Mouse (Mus musculus): ENCODE results near the gene Rbm34. TPM values are rescaled to one million over a fixed set of nuclear protein-coding genes. Genes with fewer than 3 reads are reported as not detected.
"Not testable (repeated sequence)": the region's sequence is repeated elsewhere in the genome, so short reads cannot be mapped to it uniquely, and the experiment has no call there.

Rbm34 gene
- polyA plus RNA-seq, 1 experiment from 2014 or later: 11.7 TPM

- WGBS: 90% methylated on average over 1 of the region's 1 CpGs
- ATAC-seq (ENCODE audit: insufficient number of reproducible peaks, insufficient read depth, low FRiP score, low read depth): no peak
- H3K27ac ChIP-seq (replicated peaks in 1 of 2; ENCODE audit: control insufficient read depth in 1 of 2, insufficient read depth in 1 of 2, low read depth in 2 of 2, low read length in 2 of 2): no peak overlapping the region
These were observed 52.5 kb downstream of the Rbm34 start for GRCm38 (mm10) chr8:126918356-126918755.

DNA sequence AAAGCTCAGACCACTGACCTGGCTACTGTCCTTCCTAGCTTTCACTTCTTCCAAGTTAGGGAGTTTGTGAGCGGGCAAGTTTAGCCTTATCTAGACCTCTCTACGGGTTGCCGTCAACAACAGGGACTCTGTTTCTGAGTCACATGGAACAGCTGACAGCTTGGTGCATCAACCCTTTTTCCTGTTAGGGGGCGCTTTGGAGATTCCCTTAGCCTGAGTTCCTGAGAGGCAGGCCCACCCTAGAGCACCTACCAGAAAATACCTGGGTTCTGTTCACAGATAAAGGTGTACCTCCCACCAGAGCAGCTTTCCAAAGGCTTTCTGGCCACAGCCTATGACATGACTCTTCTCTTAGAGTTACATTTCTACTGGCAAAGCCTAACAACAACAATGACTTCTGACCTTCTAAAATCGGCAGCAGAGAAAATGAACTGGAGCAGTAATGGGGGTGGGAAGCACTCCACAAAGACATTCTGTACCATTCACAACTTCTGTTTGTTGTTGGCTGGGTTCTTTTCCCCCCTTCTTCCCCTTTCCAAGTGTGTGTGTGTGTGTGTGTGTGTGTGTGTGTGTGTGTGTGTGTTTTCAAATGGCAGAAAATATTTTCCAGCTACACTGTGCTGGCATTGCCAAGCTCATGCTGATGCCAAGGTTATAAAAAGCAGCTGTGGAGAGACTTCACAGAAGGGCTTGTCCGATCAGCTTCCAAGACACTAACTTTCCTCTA lies 53.5 kb downstream of the Rbm34 start:
- no peak overlapping the region for H3K4me3 ChIP-seq (ENCODE audit: control insufficient read depth in 1 of 2, insufficient read depth in 1 of 2, low read depth in 1 of 2, low read length in 2 of 2)
- H3K27me3 ChIP-seq (ENCODE audit: control insufficient read depth, insufficient read depth, low read length): no peaks in the 10 kb centered on the region
- H3K4me1 ChIP-seq (ENCODE audit: control insufficient read depth in 2 of 2, insufficient read depth in 2 of 2, low read length in 2 of 2): peaks cover 33 to 42% of the 10 kb centered on the region in 2 experiments
- no peaks in the 10 kb centered on the region for H3K9me3 ChIP-seq (ENCODE audit: control insufficient read depth, low read length)
- no peak for ATAC-seq (ENCODE audit: insufficient number of reproducible peaks, insufficient read depth, low FRiP score, low read depth)
- H3K9ac ChIP-seq (ENCODE audit: low read length): no peak overlapping the region; the same call in 1 of the 2 replicates
- WGBS: 25% methylated on average over 6 of the region's 6 CpGs
- peak overlapping the region in 1 of 2 experiments; percentile 45; a peak in 1 of 4 replicates for H3K27ac ChIP-seq (replicated peaks in 1 of 2; ENCODE audit: control insufficient read depth in 1 of 2, insufficient read depth in 1 of 2, low read depth in 2 of 2, low read length in 2 of 2)
- no peak overlapping the region for H3K4me2 ChIP-seq (ENCODE audit: low read length)
- H3K36me3 ChIP-seq (ENCODE audit: control insufficient read depth, insufficient read depth, low read length): no peaks in the 10 kb centered on the region

More at GRCm38 (mm10) chr8:126918356-126918755, 52.5 kb downstream of the Rbm34 start:
- H3K27me3 ChIP-seq (ENCODE audit: control insufficient read depth, insufficient read depth, low read length): no peaks in the 10 kb centered on the region
- no peak overlapping the region for H3K4me3 ChIP-seq (ENCODE audit: control insufficient read depth in 1 of 2, insufficient read depth in 1 of 2, low read depth in 1 of 2, low read length in 2 of 2)
- H3K4me2 ChIP-seq (ENCODE audit: low read length): no peak overlapping the region
- H3K9me3 ChIP-seq (ENCODE audit: control insufficient read depth, low read length): no peaks in the 10 kb centered on the region
- peaks cover 29 to 38% of the 10 kb centered on the region in 2 experiments for H3K4me1 ChIP-seq (ENCODE audit: control insufficient read depth in 2 of 2, insufficient read depth in 2 of 2, low read length in 2 of 2)
- H3K9ac ChIP-seq (ENCODE audit: low read length): no peak overlapping the region
- no peaks in the 10 kb centered on the region for H3K36me3 ChIP-seq (ENCODE audit: control insufficient read depth, insufficient read depth, low read length)

GRCm38 (mm10) chr8:126916611-126917010 lies 54.3 kb downstream of the Rbm34 start:
- Histone ChIP-seq H3K27me3 (ENCODE audit: control insufficient read depth, insufficient read depth, low read length) (no peaks in the 10 kb centered on the region), H3K9ac (ENCODE audit: low read length) (no peak overlapping the region), H3K4me2 (ENCODE audit: low read length) (no peak overlapping the region), H3K9me3 (ENCODE audit: control insufficient read depth, low read length) (no peaks in the 10 kb centered on the region), H3K4me3 (ENCODE audit: control insufficient read depth in 1 of 2, insufficient read depth in 1 of 2, low read depth in 1 of 2, low read length in 2 of 2) (no peak overlapping the region), H3K36me3 (ENCODE audit: control insufficient read depth, insufficient read depth, low read length) (no peaks in the 10 kb centered on the region), H3K27ac (replicated peaks in 1 of 2; ENCODE audit: control insufficient read depth in 1 of 2, insufficient read depth in 1 of 2, low read depth in 2 of 2, low read length in 2 of 2) (no peak overlapping the region), H3K4me1 (ENCODE audit: control insufficient read depth in 2 of 2, insufficient read depth in 2 of 2, low read length in 2 of 2) (peaks cover 33 to 42% of the 10 kb centered on the region in 2 experiments)
- no peak for ATAC-seq (ENCODE audit: insufficient number of reproducible peaks, insufficient read depth, low FRiP score, low read depth)
- WGBS: 82% methylated on average over 4 of the region's 4 CpGs

DNA sequence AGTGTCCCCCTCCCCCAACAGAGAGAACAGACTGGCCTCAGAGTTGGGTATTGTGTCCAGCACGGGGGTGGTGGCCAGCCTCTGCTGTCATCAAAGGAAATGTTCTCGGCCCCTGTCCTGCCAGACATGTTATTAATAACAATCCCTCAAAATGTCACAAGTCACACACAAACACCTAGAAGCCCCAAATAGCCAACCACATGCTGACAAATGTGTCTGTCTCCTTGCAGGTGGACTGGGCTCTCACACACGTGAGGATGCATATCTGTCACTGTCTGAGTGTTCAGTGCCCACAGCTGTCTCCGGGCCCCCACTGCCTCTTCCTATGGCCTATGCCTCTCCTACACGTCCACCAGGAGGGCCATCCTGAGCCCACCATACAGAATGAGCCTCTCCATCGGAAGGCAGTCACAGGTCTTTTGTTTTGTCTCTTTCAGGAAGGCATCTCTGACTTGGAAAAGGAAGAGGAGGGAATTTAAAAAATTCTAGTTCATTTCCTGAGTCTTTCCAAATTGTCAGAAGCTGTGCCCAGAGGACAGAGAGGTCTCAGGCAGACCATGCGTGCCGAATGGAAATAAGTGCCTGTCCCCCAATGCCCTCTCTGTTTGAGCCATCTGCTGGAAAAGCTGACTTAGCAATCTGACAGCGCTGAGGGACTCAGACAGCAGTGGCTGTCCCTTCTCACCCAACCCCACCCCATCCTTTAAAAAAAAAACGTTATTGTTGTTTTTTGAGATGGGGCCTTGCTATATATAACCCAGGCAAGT lies 56.1 kb downstream of the Rbm34 start:
- Histone ChIP-seq H3K9me3 (ENCODE audit: control insufficient read depth, low read length) (no peaks in the 10 kb centered on the region), H3K27ac (replicated peaks in 1 of 2; ENCODE audit: control insufficient read depth in 1 of 2, insufficient read depth in 1 of 2, low read depth in 2 of 2, low read length in 2 of 2) (no peak overlapping the region), H3K27me3 (ENCODE audit: control insufficient read depth, insufficient read depth, low read length) (no peaks in the 10 kb centered on the region), H3K4me3 (ENCODE audit: control insufficient read depth in 1 of 2, insufficient read depth in 1 of 2, low read depth in 1 of 2, low read length in 2 of 2) (no peak overlapping the region), H3K4me1 (ENCODE audit: control insufficient read depth in 2 of 2, insufficient read depth in 2 of 2, low read length in 2 of 2) (peaks cover 31 to 43% of the 10 kb centered on the region in 2 experiments), H3K4me2 (ENCODE audit: low read length) (no peak overlapping the region), H3K9ac (ENCODE audit: low read length) (no peak overlapping the region), H3K36me3 (ENCODE audit: control insufficient read depth, insufficient read depth, low read length) (no peaks in the 10 kb centered on the region)
- WGBS: 29% methylated on average over 10 of the region's 10 CpGs
- ATAC-seq (ENCODE audit: insufficient number of reproducible peaks, insufficient read depth, low FRiP score, low read depth): no peak

GRCm38 (mm10) chr8:126914107-126914490 lies 56.8 kb downstream of the Rbm34 start:
- 63% methylated on average over 9 of the region's 10 CpGs for WGBS
- not testable (repeated sequence) for H3K4me2 ChIP-seq (ENCODE audit: low read length); H3K9me3 ChIP-seq (ENCODE audit: control insufficient read depth, low read length); H3K9ac ChIP-seq (ENCODE audit: low read length); ATAC-seq (ENCODE audit: insufficient number of reproducible peaks, insufficient read depth, low FRiP score, low read depth); H3K4me3 ChIP-seq (ENCODE audit: control insufficient read depth in 1 of 2, insufficient read depth in 1 of 2, low read depth in 1 of 2, low read length in 2 of 2); H3K27me3 ChIP-seq (ENCODE audit: control insufficient read depth, insufficient read depth, low read length); H3K36me3 ChIP-seq (ENCODE audit: control insufficient read depth, insufficient read depth, low read length); H3K27ac ChIP-seq (replicated peaks in 1 of 2; ENCODE audit: control insufficient read depth in 1 of 2, insufficient read depth in 1 of 2, low read depth in 2 of 2, low read length in 2 of 2)
- H3K4me1 ChIP-seq (ENCODE audit: control insufficient read depth in 2 of 2, insufficient read depth in 2 of 2, low read length in 2 of 2): peaks cover 31 to 45% of the 10 kb centered on the region in 2 experiments

DNA sequence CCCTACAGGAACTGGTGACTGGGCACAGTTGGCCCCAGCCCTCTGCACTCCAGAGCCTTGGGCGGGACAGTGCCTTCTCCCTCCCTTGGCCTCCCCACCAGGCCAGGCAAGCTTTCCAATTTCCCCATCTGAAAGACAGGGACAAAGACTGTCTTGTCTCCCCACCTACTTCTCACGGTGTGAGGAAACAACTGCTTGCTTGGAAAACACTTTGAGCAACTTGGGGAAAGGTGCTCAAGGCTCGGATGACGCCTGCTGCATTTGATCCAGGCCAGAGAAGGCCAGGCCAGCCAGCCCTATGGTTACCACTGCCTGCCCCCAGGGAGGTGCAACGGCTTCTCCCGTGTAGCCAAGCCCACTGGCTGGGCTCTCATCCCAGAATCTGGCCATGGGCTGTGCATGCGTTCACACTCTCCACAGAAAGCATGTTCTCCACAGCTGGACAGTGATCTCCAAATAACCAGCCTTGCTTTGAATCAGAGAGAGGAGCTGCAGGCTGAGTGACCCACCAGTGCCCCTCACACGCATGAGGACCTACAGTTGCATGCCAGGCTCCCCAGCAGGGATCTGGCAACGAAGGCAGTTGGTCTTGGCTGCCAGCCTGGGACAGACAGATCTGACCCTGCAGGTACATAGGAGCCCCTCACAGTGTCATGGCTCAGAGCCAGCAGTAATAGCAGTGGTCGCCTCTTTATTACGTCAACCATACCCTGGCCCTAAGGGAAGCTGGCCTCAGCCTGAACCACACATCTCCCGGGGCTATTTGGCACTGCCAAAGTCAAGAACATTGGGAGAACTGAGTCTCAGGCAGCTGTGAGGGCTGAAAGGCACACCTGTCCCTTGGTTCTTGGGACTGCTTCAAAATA lies 57.4 kb downstream of the Rbm34 start:
- Histone ChIP-seq H3K9ac (ENCODE audit: low read length) (no peak overlapping the region), H3K36me3 (ENCODE audit: control insufficient read depth, insufficient read depth, low read length) (no peaks in the 10 kb centered on the region), H3K4me1 (ENCODE audit: control insufficient read depth in 2 of 2, insufficient read depth in 2 of 2, low read length in 2 of 2) (peaks cover 30 to 43% of the 10 kb centered on the region in 2 experiments), H3K27me3 (ENCODE audit: control insufficient read depth, insufficient read depth, low read length) (no peaks in the 10 kb centered on the region), H3K4me2 (ENCODE audit: low read length) (no peak overlapping the region), H3K27ac (replicated peaks in 1 of 2; ENCODE audit: control insufficient read depth in 1 of 2, insufficient read depth in 1 of 2, low read depth in 2 of 2, low read length in 2 of 2) (peak overlapping the region in 1 of 2 experiments; percentile 7; a peak in 3 of 4 replicates), H3K4me3 (ENCODE audit: control insufficient read depth in 1 of 2, insufficient read depth in 1 of 2, low read depth in 1 of 2, low read length in 2 of 2) (no peak overlapping the region), H3K9me3 (ENCODE audit: control insufficient read depth, low read length) (no peaks in the 10 kb centered on the region)
- 43% methylated on average over 12 of the region's 12 CpGs for WGBS
- no peak for ATAC-seq (ENCODE audit: insufficient number of reproducible peaks, insufficient read depth, low FRiP score, low read depth)

DNA sequence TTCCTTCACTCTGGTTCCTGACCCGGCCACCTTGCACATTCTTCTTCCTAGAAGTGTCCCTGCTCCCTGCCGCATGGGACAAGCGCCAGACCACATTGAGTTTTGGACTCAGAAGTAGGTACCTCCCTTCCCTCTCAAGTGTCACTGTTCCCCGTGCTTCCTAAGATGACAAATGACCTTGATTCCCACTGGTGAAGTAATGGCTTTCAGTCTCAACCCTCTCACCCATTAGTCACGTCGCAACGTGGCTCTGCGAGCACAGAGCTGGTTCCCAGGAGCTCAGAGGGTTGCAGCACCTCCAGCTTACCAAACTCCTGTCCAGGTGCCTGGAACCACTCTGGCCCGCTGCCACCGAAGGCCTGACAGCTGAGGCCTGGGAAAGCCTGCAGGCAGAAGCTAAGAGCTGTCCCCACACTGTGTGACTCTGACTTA lies 61.5 kb downstream of the Rbm34 start:
- Histone ChIP-seq H3K27ac (replicated peaks in 1 of 2; ENCODE audit: control insufficient read depth in 1 of 2, insufficient read depth in 1 of 2, low read depth in 2 of 2, low read length in 2 of 2) (0 out of 4 replicates have a peak overlapping the region, but pooled peaks of 1 of the 2 experiments have one; percentile 7), H3K9ac (ENCODE audit: low read length) (no peak overlapping the region), H3K9me3 (ENCODE audit: control insufficient read depth, low read length) (peaks cover 4% of the 10 kb centered on the region; the same call in 1 of the 2 replicates), H3K4me1 (ENCODE audit: control insufficient read depth in 2 of 2, insufficient read depth in 2 of 2, low read length in 2 of 2) (peaks cover 18 to 23% of the 10 kb centered on the region in 2 experiments), H3K36me3 (ENCODE audit: control insufficient read depth, insufficient read depth, low read length) (no peaks in the 10 kb centered on the region), H3K4me3 (ENCODE audit: control insufficient read depth in 1 of 2, insufficient read depth in 1 of 2, low read depth in 1 of 2, low read length in 2 of 2) (no peak overlapping the region), H3K27me3 (ENCODE audit: control insufficient read depth, insufficient read depth, low read length) (no peaks in the 10 kb centered on the region), H3K4me2 (ENCODE audit: low read length) (no peak overlapping the region)
- WGBS: 59% methylated on average over 10 of the region's 10 CpGs
- peak; percentile 31; the same call in 1 of the 2 replicates for ATAC-seq (ENCODE audit: insufficient number of reproducible peaks, insufficient read depth, low FRiP score, low read depth)

Measured in heart, embryonic 14.5 days (tissue).